Mouse (Mus musculus): Measurements from ENCODE around the gene Tmc4.

Tmc4 gene

GRCm38 (mm10) chr7:3658578-3658977 lies 18.8 kb downstream of the Tmc4 start:
- TF ChIP-seq GATA4 (IDR thresholded peaks at IDR 0.05; ENCODE audit: insufficient replicate concordance, low read length), result no peak

DNA sequence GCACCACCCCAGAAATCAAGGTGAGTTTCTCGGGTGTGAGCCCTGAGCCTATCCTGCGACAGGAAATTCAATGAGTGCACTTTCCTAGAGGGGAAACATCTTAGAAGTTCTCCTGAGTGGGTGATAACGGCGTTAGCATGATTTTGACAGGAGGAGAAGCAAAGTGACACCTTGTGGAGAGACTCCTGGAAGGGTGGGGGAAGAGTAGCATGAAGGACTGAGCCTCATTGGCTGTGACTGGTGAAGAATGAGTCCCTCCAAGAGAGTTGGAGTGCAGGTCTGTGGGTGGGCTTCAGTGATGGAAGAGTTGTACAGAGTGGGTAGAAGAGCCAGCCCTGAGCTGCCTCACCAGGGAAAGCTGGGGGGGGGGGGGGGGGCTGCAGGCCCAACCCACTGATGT lies 20.4 kb downstream of the Tmc4 start:
- no peak for TF ChIP-seq GATA4 (IDR thresholded peaks at IDR 0.05; ENCODE audit: insufficient replicate concordance, low read length)

DNA sequence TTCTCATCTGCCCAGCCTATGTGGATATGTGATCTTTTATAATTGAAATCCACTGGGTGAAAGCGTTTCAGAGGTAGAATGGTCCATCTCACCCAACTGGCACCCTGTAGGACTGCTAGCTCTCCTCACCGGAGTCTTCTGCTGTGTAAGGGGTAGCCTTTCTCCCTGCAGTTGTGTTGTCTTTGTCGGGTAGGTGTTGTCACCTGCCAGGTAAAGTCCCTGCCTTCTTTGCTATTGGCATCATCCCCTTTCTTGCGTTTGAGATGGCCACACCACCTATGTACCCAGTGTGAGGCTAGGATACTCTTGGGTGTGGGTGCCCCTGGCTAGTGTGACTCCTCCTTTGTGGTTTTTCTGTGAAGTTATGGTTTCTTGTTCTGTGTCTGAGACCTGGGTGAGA lies 30.7 kb downstream of the Tmc4 start:
- TF ChIP-seq GATA4 (IDR thresholded peaks at IDR 0.05; ENCODE audit: insufficient replicate concordance, low read length), result no peak

- no peak for TF ChIP-seq GATA4 (IDR thresholded peaks at IDR 0.05; ENCODE audit: insufficient replicate concordance, low read length)
Measured at GRCm38 (mm10) chr7:3646188-3646587, 31.2 kb downstream of the Tmc4 start.

DNA sequence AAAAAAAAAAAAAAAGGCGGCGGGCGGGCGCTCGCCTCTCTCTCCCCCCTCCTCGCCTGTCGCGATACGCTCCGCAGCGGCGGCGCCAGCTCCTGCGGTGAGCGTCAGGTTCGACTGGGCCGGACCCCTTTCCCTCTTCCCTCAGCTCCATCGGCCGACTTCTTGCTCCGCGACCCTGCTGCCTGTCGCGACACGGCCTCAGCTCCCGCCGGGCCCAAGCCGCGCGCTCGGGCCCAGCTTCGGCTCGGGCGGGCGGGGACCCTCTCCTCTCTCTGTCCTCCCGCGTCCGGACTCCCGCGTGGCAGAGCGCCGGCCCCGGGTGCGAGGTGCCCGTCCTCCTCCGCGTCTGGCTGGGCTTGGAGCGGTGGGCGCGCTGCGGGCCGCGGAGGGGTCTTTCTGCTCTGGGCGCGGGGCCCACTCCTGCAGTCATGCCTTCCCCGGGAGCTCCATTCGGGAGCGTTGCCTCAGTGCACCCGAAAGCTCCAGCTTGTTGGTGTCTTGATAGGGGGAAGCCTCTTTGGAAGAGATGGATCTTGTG lies 31.8 kb downstream of the Tmc4 start:
- no peak for TF ChIP-seq GATA4 (IDR thresholded peaks at IDR 0.05; ENCODE audit: insufficient replicate concordance, low read length)

- 0 out of 2 replicates have a peak, but pooled peaks have one; percentile 40 for TF ChIP-seq GATA4 (IDR thresholded peaks at IDR 0.05; ENCODE audit: insufficient replicate concordance, low read length)
Measured at GRCm38 (mm10) chr7:3644672-3645487, 32.5 kb downstream of the Tmc4 start, which contains the start of gene Cnot3. TSS of gene Cnot3 (plus strand) at chr7:3645268.

GRCm38 (mm10) chr7:3644348-3644671 lies 33.0 kb downstream of the Tmc4 start:
- TF ChIP-seq GATA4 (IDR thresholded peaks at IDR 0.05; ENCODE audit: insufficient replicate concordance, low read length), result no peak

DNA sequence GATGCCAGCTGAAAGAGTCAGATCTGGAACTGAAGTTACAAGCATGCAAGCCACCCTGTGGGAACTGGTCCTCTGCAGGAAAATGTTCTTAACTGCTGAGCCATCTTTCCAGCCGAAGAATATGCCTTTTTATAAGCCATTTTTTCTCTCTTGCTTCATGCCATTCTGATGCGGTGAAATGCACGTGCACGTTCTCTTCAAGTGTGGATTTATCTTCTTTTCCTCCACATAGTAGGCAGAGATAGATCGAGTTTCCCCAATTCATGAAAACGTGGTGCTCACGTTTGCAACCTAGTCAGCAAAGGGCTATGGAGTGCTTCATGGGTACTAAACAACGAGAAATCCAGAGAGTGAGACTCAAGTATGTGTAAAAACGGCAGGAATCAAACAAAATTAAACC lies 33.5 kb downstream of the Tmc4 start:
- no peak for TF ChIP-seq GATA4 (IDR thresholded peaks at IDR 0.05; ENCODE audit: insufficient replicate concordance, low read length)

- no peak for TF ChIP-seq GATA4 (IDR thresholded peaks at IDR 0.05; ENCODE audit: insufficient replicate concordance, low read length)
Measured at GRCm38 (mm10) chr7:3643412-3643811, 33.9 kb downstream of the Tmc4 start.

DNA sequence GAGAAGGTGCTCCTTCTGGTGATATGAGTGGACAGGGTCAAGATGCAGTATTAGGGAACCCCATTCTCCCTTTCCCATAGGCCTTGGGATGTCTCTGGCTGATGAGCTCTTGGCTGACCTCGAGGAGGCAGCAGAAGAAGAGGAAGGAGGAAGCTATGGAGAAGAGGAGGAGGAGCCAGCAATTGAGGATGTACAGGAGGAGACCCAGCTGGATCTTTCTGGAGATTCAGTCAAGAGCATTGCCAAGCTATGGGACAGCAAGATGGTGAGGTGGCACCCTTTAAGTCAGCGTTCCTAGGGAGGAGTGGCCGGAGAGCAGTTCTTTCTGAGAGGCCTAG lies 46.9 kb downstream of the Tmc4 start:
- no peak for TF ChIP-seq GATA4 (IDR thresholded peaks at IDR 0.05; ENCODE audit: insufficient replicate concordance, low read length)

DNA sequence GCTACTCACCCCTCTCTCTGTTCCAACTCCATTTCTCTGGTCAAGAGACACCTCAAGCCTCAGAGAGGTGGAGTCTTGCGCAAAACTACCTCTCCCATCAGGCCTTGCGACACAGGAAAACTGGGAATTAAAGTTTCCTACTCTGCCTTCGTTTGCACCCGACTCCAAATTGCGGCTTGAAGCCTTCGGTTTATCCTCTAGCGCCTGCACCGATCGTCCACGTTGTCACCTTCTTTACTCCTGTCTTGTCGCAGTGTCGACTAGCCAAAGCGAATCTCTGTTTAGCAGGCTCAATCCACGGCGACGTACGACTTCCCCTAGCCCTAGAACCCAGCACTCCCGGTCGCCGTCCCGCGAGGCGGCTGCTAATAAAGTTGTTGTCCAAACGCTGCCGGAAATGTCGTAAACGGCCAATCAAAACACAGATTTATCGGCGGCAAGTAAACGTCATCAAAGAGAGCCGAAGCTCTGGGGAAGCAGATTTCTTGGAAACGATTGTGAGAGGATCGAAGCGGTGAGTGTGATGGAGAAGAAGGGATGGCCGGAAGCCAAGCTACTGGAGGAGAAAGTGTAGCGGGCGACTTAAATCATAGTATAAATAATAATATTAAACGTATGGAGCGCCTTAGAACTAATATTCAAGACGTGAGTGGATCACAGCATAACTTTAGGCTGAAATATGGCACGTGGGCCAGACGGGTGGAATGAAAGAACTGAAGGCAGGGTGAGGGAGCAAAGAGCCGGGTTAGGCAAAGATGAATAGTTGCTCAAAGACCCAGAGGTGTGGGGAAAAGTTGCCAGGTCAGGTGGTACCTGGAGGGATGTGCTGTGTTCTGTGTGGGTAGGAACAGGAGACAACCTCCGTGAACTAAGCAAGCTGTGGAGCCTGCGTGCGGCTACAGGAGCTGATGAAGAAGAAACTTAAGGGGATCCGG lies 47.5 kb downstream of the Tmc4 start, which contains the start of the genes Tfpt and Prpf31:
Gene Tfpt, minus strand, starts transcription at position 387 of the 935 bp plus-strand sequence.
Gene Prpf31, plus strand, starts transcription at position 443 of the 935 bp plus-strand sequence.
- TF ChIP-seq GATA4 (IDR thresholded peaks at IDR 0.05; ENCODE audit: insufficient replicate concordance, low read length), result peak; percentile 55; the same call in 1 of the 2 replicates

GRCm38 (mm10) chr7:3629030-3629429 lies 48.3 kb downstream of the Tmc4 start:
- no peak for TF ChIP-seq GATA4 (IDR thresholded peaks at IDR 0.05; ENCODE audit: insufficient replicate concordance, low read length)

GRCm38 (mm10) chr7:3617242-3617995 lies 59.9 kb downstream of the Tmc4 start, which contains the start of gene Ndufa3:
TSS of gene Ndufa3 (plus strand) at chr7:3617373.
- TF ChIP-seq GATA4 (IDR thresholded peaks at IDR 0.05; ENCODE audit: insufficient replicate concordance, low read length), result no peak

DNA sequence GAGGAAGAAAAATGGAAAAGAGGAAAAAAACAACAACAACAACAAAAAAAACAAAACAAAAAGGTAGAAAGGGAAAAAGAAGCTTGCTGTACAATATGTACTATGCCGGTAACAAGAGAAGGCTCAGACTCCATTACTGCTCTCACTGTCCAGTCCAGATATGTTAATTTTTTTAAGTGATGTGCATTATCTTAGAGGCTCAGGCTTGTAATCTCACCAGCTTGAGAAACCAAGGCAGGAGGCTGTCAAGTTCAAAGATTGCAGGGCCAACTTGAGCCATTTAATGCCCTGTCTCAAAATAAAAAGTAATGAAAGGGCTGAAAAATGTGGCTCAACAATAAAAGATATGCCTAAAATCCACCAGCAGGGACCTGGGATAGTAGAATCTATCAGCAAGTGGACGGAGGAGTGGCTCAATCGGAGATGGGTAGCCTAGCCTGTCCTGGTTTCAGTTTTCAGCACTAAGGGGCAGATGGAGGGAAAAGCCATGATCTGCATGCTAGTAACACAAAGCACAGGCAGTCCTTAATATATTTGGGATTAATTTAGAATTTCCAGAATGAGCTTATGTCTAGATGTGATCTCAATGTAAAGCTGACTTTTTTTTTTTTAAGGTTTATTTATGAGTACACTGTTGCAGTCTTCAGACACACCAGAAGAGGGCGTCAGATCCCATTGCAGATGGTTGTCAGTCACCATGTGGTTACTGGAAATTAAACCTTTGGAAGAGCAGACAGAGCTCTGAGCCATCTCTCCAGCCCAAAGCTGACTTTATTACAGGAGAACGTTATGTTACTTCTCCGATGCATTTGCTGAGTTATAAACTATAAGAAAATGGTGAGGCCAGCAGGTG lies 60.7 kb downstream of the Tmc4 start:
- TF ChIP-seq GATA4 (IDR thresholded peaks at IDR 0.05; ENCODE audit: insufficient replicate concordance, low read length), result no peak

Data from liver, adult (tissue).